Comparison of ENCODE assay signal across 18 mouse cellular contexts in the genomic region with DNA sequence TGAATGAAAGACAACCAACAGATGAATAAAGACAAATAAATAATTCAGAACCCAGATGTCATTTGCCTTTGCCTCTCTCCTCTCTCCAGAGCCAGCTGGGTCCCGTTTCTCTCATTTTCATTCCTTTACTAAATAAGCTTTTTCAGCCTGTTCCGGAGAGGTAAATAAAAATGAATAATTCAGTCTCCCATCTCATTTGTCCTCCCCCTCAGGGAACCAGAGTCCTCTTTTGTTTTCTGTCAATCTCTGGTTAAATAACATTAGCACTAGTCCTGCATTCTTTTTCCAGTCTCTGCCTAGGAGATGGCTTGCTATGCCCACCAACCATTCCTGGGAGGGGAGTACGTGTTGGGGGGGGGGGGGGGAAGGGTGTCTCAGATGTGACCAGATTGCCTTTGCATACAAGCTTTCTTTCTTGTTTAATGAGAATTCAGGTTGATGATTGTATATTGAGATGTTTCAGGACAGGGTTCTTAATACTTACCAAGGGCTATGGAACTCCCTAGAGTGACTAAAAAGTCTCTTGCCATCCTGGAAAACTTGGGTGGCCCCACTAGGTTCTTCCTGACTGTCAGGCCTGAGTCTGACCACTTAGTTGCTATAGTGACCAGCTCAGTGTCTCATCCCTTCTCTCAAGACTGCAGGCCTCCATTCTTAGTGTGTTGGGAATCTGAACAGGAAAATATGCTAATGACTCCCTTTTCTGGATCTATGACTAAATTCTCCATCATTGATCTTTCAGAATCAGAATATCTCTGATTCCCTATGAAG. TPM values are rescaled to one million over a fixed set of nuclear protein-coding genes. Genes with fewer than 3 reads are reported as not detected.
DNase-seq lines count a peak whose midpoint lies in the region; ATAC-seq lines count a peak whose summit lies in the region.
"Had no signal": no experiment of that assay in that cellular context is flagged by ENCODE, and none has a peak within 500 bp of the region (broad histone marks: within the 10 kb centered on the region; RNA-seq: fewer than 3 reads in every experiment).

No protein-coding gene starts in this region.

- H3K4me1 ChIP-seq in hindbrain, embryonic 10.5 days (replicated peaks), result peaks cover 18% of the 10 kb centered on the region
- H3K4me1 ChIP-seq in midbrain, embryonic 12.5 days, result peaks cover 8% of the 10 kb centered on the region
- no peaks in the 10 kb centered on the region for H3K4me1 ChIP-seq in intestine, embryonic 16.5 days (ENCODE audit: control insufficient read depth, insufficient read depth, low read length)
- H3K4me1 ChIP-seq: limb, embryonic 15.5 days; lung, embryonic 15.5 days; megakaryocyte, embryonic 14.5 days had no signal

- H3K4me3 ChIP-seq in hindbrain, embryonic 10.5 days, result no peak overlapping the region
- H3K4me3 ChIP-seq in midbrain, embryonic 12.5 days, result no peak overlapping the region
- no peak overlapping the region for H3K4me3 ChIP-seq in intestine, embryonic 16.5 days (ENCODE audit: low read length)
- H3K4me3 ChIP-seq: gastrocnemius, adult 2 months; limb, embryonic 15.5 days; lung, embryonic 15.5 days; megakaryocyte, embryonic 14.5 days had no signal

- peak; percentile 18 for DNase-seq in retina, embryonic 14.5 days (ENCODE audit: low spot score)
- DNase-seq in retina, postnatal 1 day, result no peak
- peak; percentile 43 for DNase-seq in hindbrain, embryonic 10.5 days (ENCODE audit: low spot score)
- DNase-seq in cerebellum, postnatal 4 days (ENCODE audit: low spot score in 2 of 2), result no peak
- no peak for DNase-seq in Muller cell, postnatal 12 days (ENCODE audit: inconsistent ontology term)
- DNase-seq: cerebellum, adult 11 months; gastrocnemius, adult 2 months; heart, postnatal 4 days; kidney, adult 9 months; thymus, adult 2 months had no signal

- no peaks in the 10 kb centered on the region for H3K9me3 ChIP-seq in hindbrain, embryonic 10.5 days
- H3K9me3 ChIP-seq in midbrain, embryonic 12.5 days, result no peaks in the 10 kb centered on the region
- H3K9me3 ChIP-seq in intestine, embryonic 16.5 days (ENCODE audit: control insufficient read depth, low read length), result no peaks in the 10 kb centered on the region
- H3K9me3 ChIP-seq: G1E; limb, embryonic 15.5 days; lung, embryonic 15.5 days; megakaryocyte, embryonic 14.5 days had no signal

- H3K9ac ChIP-seq in midbrain, embryonic 12.5 days (replicated peaks), result no peak overlapping the region
- no peak overlapping the region for H3K9ac ChIP-seq in intestine, embryonic 16.5 days (ENCODE audit: low read depth, low read length)
- H3K9ac ChIP-seq: limb, embryonic 15.5 days; lung, embryonic 15.5 days had no signal

- no peak overlapping the region for H3K4me2 ChIP-seq in midbrain, embryonic 12.5 days (replicated peaks)
- H3K4me2 ChIP-seq in intestine, embryonic 16.5 days (ENCODE audit: low read depth, low read length), result no peak overlapping the region
- H3K4me2 ChIP-seq: heart, embryonic 11.5 days; limb, embryonic 15.5 days; lung, embryonic 15.5 days had no signal

- WGBS in hindbrain, embryonic 10.5 days, result 14% methylated on average over 3 of the region's 3 CpGs
- WGBS in midbrain, embryonic 12.5 days, result 3% methylated on average over 3 of the region's 3 CpGs
- WGBS in intestine, embryonic 16.5 days, result 32% methylated on average over 3 of the region's 3 CpGs

- ATAC-seq in midbrain, embryonic 12.5 days (ENCODE audit: low FRiP score, low read depth), result peak; percentile 77
- no peak for ATAC-seq in CD4-positive, CD25-positive, alpha-beta regulatory T cell, adult 4 months
- no peak for ATAC-seq in intestine, embryonic 16.5 days

- H3K36me3 ChIP-seq in hindbrain, embryonic 10.5 days, result no peaks in the 10 kb centered on the region
- H3K36me3 ChIP-seq in midbrain, embryonic 12.5 days, result no peaks in the 10 kb centered on the region
- H3K36me3 ChIP-seq in intestine, embryonic 16.5 days (ENCODE audit: control insufficient read depth, insufficient read depth, low read length), result no peaks in the 10 kb centered on the region
- H3K36me3 ChIP-seq: G1E; limb, embryonic 15.5 days; lung, embryonic 15.5 days had no signal

- peak overlapping the region; percentile 64; the same call in 1 of the 2 replicates for H3K27ac ChIP-seq in hindbrain, embryonic 10.5 days
- peak overlapping the region; percentile 47 for H3K27ac ChIP-seq in midbrain, embryonic 12.5 days (replicated peaks)
- H3K27ac ChIP-seq in intestine, embryonic 16.5 days (ENCODE audit: low read length), result no peak overlapping the region
- H3K27ac ChIP-seq: gastrocnemius, adult 2 months; limb, embryonic 15.5 days; lung, embryonic 15.5 days had no signal

- no peaks in the 10 kb centered on the region for H3K27me3 ChIP-seq in hindbrain, embryonic 10.5 days (ENCODE audit: insufficient read depth, poor library complexity, severe bottlenecking)
- no peaks in the 10 kb centered on the region for H3K27me3 ChIP-seq in midbrain, embryonic 12.5 days
- no peaks in the 10 kb centered on the region; the same call in 1 of the 2 replicates for H3K27me3 ChIP-seq in intestine, embryonic 16.5 days (replicated peaks; ENCODE audit: control insufficient read depth, insufficient read depth, low read length)
- H3K27me3 ChIP-seq: limb, embryonic 15.5 days; lung, embryonic 15.5 days had no signal

RNA-seq across cellular contexts. Expression of a gene that starts 21.6 kb away (rescaled TPM):
- 120 and 141 TPM in 2 replicates for polyA plus RNA-seq in hindbrain, embryonic 10.5 days (2016; fragmentation: Nextera tagmentation; extraction: Ambion mirVana)
- 87.3 and 97.9 TPM in 2 replicates for polyA plus RNA-seq in midbrain, embryonic 12.5 days (2016; fragmentation: Nextera tagmentation; extraction: Ambion mirVana)
- polyA plus RNA-seq in CD4-positive, CD25-positive, alpha-beta regulatory T cell, adult 4 months (2017; shearing (Covaris generic)), result 10 to 100 TPM; 41.1 to 61.1 TPM
- 56.7 and 65.2 TPM in 2 replicates for polyA plus RNA-seq in intestine, embryonic 16.5 days (2015; fragmentation: Nextera tagmentation; extraction: Ambion mirVana)

RNA-seq across cellular contexts. Expression of a gene that starts 30.1 kb away (rescaled TPM):
- 18.2 and 27.4 TPM in 2 replicates for polyA plus RNA-seq in hindbrain, embryonic 10.5 days (2016; fragmentation: Nextera tagmentation; extraction: Ambion mirVana)
- polyA plus RNA-seq in midbrain, embryonic 12.5 days (2016; fragmentation: Nextera tagmentation; extraction: Ambion mirVana), result 22.1 and 23.6 TPM in 2 replicates
- 10 to 100 TPM; 17.0 to 19.0 TPM for polyA plus RNA-seq in CD4-positive, CD25-positive, alpha-beta regulatory T cell, adult 4 months (2017; shearing (Covaris generic))
- polyA plus RNA-seq in intestine, embryonic 16.5 days (2015; fragmentation: Nextera tagmentation; extraction: Ambion mirVana), result 15.2 and 16.3 TPM in 2 replicates

Comparison
In these comparisons a context has a peak if more than half of its experiments do, and no peak if none do; other contexts are left out.
1. DNase-seq: peak in retina, embryonic 14.5 days (single experiment) and hindbrain, embryonic 10.5 days (single experiment); none in retina, postnatal 1 day (single experiment), cerebellum, postnatal 4 days (0 of 2) and Muller cell, postnatal 12 days (single experiment).